Mouse (Mus musculus) myocyte (in vitro differentiated cells): Measurements from ENCODE around the gene Atp5e. TPM values are rescaled to one million over a fixed set of nuclear protein-coding genes. Genes with fewer than 3 reads are reported as not detected.
A peak's percentile ranks its signal among the peaks of the same experiment; 100 is the strongest.

Source experiments
- H3K27me3 ChIP-seq: one replicate; pipeline ENCODE4 v1.6.1; 2011; ENCODE audit not compliant: control insufficient read depth, insufficient read depth, insufficient read length
- H3K36me3 ChIP-seq: one replicate; pipeline ENCODE4 v1.6.1; 2011; ENCODE audit not compliant: control insufficient read depth, insufficient read depth
- H3K4me2 ChIP-seq: one replicate; pipeline ENCODE4 v1.6.1; 2011; ENCODE audit warnings: low read depth, control low read depth
- H3K4me3 ChIP-seq: one replicate; pipeline ENCODE4 v1.5.1; 2011; ENCODE audit warnings: mild to moderate bottlenecking, control low read depth, moderate library complexity
- H3K79me2 ChIP-seq: one replicate; pipeline ENCODE4 v1.6.1; 2011; ENCODE audit not compliant: control insufficient read depth, insufficient read depth
- H3ac ChIP-seq: one replicate; pipeline ENCODE4 v1.6.1; 2011; ENCODE audit not compliant: control insufficient read depth, insufficient read length
- CEBPB ChIP-seq: IDR thresholded peaks from 2 replicates; pipeline ENCODE4 v1.6.1; 2011; ENCODE audit warnings: mild to moderate bottlenecking, moderate library complexity; ENCODE audit not compliant: poor library complexity, insufficient read depth, severe bottlenecking
- E2F4 ChIP-seq: IDR thresholded peaks from one replicate; pipeline ENCODE4 v1.6.1; 2011; ENCODE audit warnings: mild to moderate bottlenecking, control low read depth, moderate library complexity; ENCODE audit not compliant: insufficient read depth
- MAX ChIP-seq: IDR thresholded peaks from one replicate; pipeline ENCODE4 v1.6.1; 2011; ENCODE audit warnings: low read depth, mild to moderate bottlenecking, control low read depth
- MYOD1 ChIP-seq, 3 experiments: IDR thresholded peaks; one replicate each; pipeline ENCODE4 v1.6.1; 2011; ENCODE audit warnings: control low read depth in 2 of 3, low read depth in 2 of 3, mild to moderate bottlenecking in 2 of 3, moderate library complexity in 1 of 3; ENCODE audit not compliant: insufficient read length in 2 of 3, control insufficient read depth in 1 of 3
- MYOG ChIP-seq, 3 experiments: IDR thresholded peaks; one replicate each; pipeline ENCODE4 v1.6.1; 2011; ENCODE audit warnings: control low read depth in 2 of 3, low read depth in 2 of 3, mild to moderate bottlenecking in 2 of 3; ENCODE audit not compliant: insufficient read length in 2 of 3, control insufficient read depth in 1 of 3, insufficient read depth in 1 of 3
- POLR2A ChIP-seq: IDR thresholded peaks from one replicate; pipeline ENCODE4 v1.6.1; 2011; ENCODE audit warnings: low read depth, mild to moderate bottlenecking, control low read depth, moderate library complexity; ENCODE audit not compliant: insufficient read length
- POLR2AphosphoS2 ChIP-seq: IDR thresholded peaks from one replicate; pipeline ENCODE4 v1.6.1; 2011; ENCODE audit warnings: low read depth, control low read depth; ENCODE audit not compliant: insufficient read length
- REST ChIP-seq: IDR thresholded peaks from one replicate; pipeline ENCODE4 v1.6.1; 2011; ENCODE audit warnings: mild to moderate bottlenecking, control low read depth, moderate library complexity; ENCODE audit not compliant: insufficient read depth, insufficient read length
- SRF ChIP-seq: IDR thresholded peaks from one replicate; pipeline ENCODE4 v1.6.1; 2011; ENCODE audit warnings: low read depth; ENCODE audit not compliant: control insufficient read depth, insufficient read length
- TCF12 ChIP-seq: IDR thresholded peaks from one replicate; pipeline ENCODE4 v1.6.1; 2011; ENCODE audit warnings: mild to moderate bottlenecking, control low read depth; ENCODE audit not compliant: poor library complexity, insufficient read depth, severe bottlenecking
- TCF3 ChIP-seq: IDR thresholded peaks from one replicate; pipeline ENCODE4 v1.6.1; 2011; ENCODE audit warnings: low read depth, control low read depth; ENCODE audit not compliant: insufficient read length
- USF1 ChIP-seq: IDR thresholded peaks from one replicate; pipeline ENCODE4 v1.6.1; 2011; ENCODE audit warnings: low read depth, mild to moderate bottlenecking, control low read depth, moderate library complexity
- polyA plus RNA-seq: library from polyadenylated mRNA; unstranded; fragments of >200 nt; fragmentation: generic; extraction: Trizol; gene quantifications from one replicate; pipeline ENCODE4 v1.2.1, GENCODE M21; 2012; ENCODE audit warnings: missing spikeins

Atp5e gene
- polyA plus RNA-seq, 1 experiment, result 1,160 TPM

DNA sequence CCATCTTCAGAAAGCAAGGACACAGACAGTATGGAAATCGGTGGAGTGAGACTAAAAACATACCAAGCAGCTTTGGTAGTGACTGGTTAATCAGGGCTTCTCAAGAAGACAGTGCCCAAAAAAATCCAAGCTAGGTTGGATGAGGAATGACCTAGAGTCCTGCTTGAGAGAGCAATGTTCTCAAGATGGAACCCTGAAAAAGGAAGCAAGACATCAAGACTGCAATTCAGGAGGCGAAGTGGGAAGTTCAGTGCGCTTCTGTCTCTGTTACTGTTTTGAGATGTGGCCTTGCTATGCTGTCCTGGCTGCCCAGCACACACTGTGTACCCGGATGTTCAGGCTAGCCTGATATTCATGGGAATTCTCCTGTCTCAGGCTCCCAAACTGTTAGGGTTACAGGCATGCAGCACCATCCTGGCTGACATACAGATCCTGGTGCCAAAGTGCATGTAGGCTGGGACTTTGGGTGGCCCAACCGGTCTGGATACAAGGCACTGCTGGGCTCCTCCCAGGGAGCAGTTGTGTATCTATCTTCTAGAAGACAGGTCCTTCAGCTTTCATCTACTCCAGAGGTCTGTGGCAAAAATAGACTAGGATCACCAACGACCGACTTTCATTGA lies 7.0 kb upstream of the Atp5e start:
- no peak overlapping the region for H3K4me3 ChIP-seq
- TF ChIP-seq POLR2AphosphoS2 (no peak), TCF12 (no peak), E2F4 (no peak), POLR2A (no peak), REST (no peak), CEBPB (no peak), MAX (no peak), TCF3 (no peak), MYOD1 (IDR thresholded peaks at IDR 0.05; ENCODE audit: control insufficient read depth in 1 of 3, insufficient read length in 2 of 3, low read depth in 2 of 3) (no peak), SRF (no peak), MYOG (IDR thresholded peaks at IDR 0.05; ENCODE audit: control insufficient read depth in 1 of 3, insufficient read depth in 1 of 3, insufficient read length in 2 of 3, low read depth in 2 of 3) (no peak), USF1 (no peak)
- no peak overlapping the region for H3ac ChIP-seq
- no peaks in the 10 kb centered on the region for H3K27me3 ChIP-seq
- peaks cover 17% of the 10 kb centered on the region for H3K36me3 ChIP-seq
- no peak overlapping the region for H3K4me2 ChIP-seq
- peaks cover 48% of the 10 kb centered on the region for H3K79me2 ChIP-seq

DNA sequence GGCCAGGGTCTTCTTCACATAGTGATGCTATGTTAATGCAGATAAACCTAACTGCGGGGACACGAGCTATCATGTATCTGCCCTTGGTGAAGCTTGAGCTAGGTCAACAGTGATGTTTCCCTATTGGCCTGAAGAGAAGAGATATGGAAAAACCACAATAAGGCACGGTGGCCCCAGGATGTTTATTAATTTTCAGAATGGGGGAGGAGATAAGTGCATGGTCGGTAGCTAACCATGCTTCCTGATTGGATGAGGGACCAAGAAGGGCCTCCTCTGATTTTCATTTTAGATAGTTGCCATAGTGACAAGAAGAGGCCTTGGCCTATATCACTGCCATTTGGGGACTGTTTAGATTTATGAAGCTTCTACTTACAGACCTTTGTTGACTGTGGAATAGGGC lies 6.4 kb upstream of the Atp5e start:
- Histone ChIP-seq H3K36me3 (peaks cover 22% of the 10 kb centered on the region), H3K4me3 (no peak overlapping the region), H3K4me2 (no peak overlapping the region), H3ac (no peak overlapping the region), H3K27me3 (no peaks in the 10 kb centered on the region), H3K79me2 (peaks cover 48% of the 10 kb centered on the region)
- no peak for TF ChIP-seq CEBPB
- TF ChIP-seq MAX, result no peak
- TF ChIP-seq MYOG (IDR thresholded peaks at IDR 0.05; ENCODE audit: control insufficient read depth in 1 of 3, insufficient read depth in 1 of 3, insufficient read length in 2 of 3, low read depth in 2 of 3), result no peak
- TF ChIP-seq REST, result no peak
- TF ChIP-seq POLR2AphosphoS2, result no peak
- no peak for TF ChIP-seq TCF12
- TF ChIP-seq SRF, result no peak
- no peak for TF ChIP-seq POLR2A
- no peak for TF ChIP-seq TCF3
- TF ChIP-seq MYOD1 (IDR thresholded peaks at IDR 0.05; ENCODE audit: control insufficient read depth in 1 of 3, insufficient read length in 2 of 3, low read depth in 2 of 3), result no peak
- TF ChIP-seq USF1, result no peak
- TF ChIP-seq E2F4, result no peak

DNA sequence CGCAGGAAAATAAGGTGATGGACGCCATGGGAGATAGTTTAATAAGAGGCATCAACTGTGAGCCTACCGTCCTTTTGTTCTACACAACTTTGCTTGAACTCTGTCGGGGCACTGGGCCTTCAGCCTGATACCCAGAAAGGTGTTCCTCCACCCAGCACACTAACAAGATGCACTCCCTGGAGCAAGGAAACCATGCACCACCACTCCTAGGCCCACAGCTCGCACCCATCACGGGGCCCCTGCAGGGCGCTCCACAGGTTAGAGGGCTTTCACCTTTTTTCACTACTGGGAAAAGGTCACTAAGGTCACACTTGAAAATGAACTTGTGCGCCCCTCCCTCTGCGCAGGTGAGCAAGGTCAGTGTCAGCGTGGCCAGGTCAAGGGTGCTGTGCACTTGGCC lies 535 bp downstream of the Atp5e start:
- H3K4me2 ChIP-seq, result peak overlapping the region; percentile 75
- H3K27me3 ChIP-seq, result no peaks in the 10 kb centered on the region
- TF ChIP-seq E2F4 (no peak), TCF3 (no peak), SRF (no peak), MYOG (IDR thresholded peaks at IDR 0.05; ENCODE audit: control insufficient read depth in 1 of 3, insufficient read depth in 1 of 3, insufficient read length in 2 of 3, low read depth in 2 of 3) (no peak)
- peak overlapping the region; percentile 19 for H3ac ChIP-seq
- H3K79me2 ChIP-seq, result peaks cover 22% of the 10 kb centered on the region
- H3K36me3 ChIP-seq, result peaks cover 22% of the 10 kb centered on the region
- H3K4me3 ChIP-seq, result peak overlapping the region; percentile 64

DNA sequence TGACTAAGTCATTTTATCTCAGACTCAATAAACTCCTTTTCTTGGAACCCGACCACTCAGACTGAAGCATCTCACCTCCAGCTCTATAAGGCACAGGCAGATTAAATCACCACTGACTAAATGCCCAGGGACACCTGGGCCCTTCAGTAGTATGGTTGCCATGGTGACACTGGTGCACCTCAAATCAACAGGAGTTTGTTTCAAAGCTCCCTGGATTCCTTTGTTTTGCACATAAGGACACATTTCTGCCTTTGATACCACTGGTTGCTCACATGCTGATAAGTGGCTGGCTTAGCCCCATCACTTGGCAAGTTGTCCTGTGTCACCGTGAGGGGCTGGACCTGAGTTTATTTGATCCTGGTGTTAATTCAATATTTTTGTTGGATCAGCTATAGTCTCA lies 4.5 kb downstream of the Atp5e start:
- no peaks in the 10 kb centered on the region for H3K27me3 ChIP-seq
- no peak overlapping the region for H3ac ChIP-seq
- H3K79me2 ChIP-seq, result peaks cover 17% of the 10 kb centered on the region
- peaks cover 10% of the 10 kb centered on the region for H3K36me3 ChIP-seq
- H3K4me3 ChIP-seq, result no peak overlapping the region
- no peak overlapping the region for H3K4me2 ChIP-seq
- TF ChIP-seq MYOD1 (IDR thresholded peaks at IDR 0.05; ENCODE audit: control insufficient read depth in 1 of 3, insufficient read length in 2 of 3, low read depth in 2 of 3) (no peak), POLR2AphosphoS2 (peak; percentile 17)

DNA sequence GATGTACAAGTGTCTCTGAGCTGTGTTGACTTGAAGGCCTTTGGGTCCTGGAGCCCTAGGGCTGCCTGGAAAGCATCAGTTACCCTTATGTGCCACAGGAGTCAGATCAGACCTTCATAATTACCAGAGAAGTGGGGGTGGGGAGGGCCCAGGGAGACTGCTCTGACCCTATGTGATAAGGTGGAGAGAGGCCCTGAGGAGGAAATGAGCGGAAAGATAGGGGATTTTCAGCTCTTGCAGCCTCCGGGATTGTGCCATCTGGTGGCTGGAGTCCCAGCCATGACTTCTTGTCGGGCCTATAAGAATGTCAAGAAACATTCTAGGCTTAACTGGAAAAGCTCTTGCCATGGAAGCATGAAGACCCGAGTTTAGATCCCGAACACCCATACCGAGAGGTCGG lies 10.2 kb downstream of the Atp5e start:
- TF ChIP-seq SRF (no peak), CEBPB (no peak), POLR2AphosphoS2 (no peak), E2F4 (no peak)
- Histone ChIP-seq H3K79me2 (no peaks in the 10 kb centered on the region), H3K4me3 (no peak overlapping the region), H3K27me3 (no peaks in the 10 kb centered on the region), H3ac (no peak overlapping the region), H3K36me3 (no peaks in the 10 kb centered on the region), H3K4me2 (no peak overlapping the region)
